Mouse (Mus musculus): ENCODE data around the gene Ecm1. TPM values are rescaled to one million over a fixed set of nuclear protein-coding genes. Genes with fewer than 3 reads are reported as not detected.

The Ecm1 gene
- polyA plus RNA-seq, 2 experiments, result 9.3 to 10.2 TPM

DNA sequence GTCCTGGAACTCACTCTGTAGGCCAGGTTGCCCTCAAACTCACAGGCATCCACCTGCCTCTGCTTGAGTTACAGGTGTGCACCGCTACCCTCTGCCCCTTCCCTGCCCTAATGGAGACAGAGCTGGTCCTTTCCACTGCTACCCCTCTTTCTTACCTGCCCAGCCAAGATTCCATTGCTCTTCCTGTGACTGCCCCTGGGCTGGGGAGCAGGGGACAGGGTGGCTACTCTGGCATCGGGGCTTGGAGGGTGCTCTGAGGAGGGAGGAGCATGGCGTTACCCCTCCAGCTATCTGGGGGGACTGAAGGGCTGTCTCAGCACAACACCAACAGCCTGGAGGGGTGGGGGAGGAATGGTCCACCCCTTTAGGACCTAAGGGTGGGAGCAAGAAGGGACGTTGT lies 54.1 kb downstream of the Ecm1 start:
- no peaks in the 10 kb centered on the region for H3K9me3 ChIP-seq (ENCODE audit: control insufficient read depth, low read length)
- no peak overlapping the region for H3K9ac ChIP-seq (replicated peaks)
- no peak for DNase-seq (ENCODE audit: low read depth in 3 of 3, low spot score in 3 of 3)
- H3K4me1 ChIP-seq (replicated peaks; ENCODE audit: control insufficient read depth in 2 of 2, insufficient read depth in 2 of 2, low read length in 1 of 2), result peaks cover 2 to 3% of the 10 kb centered on the region in 2 experiments; a peak in 1 of 4 replicates
- H3K4me2 ChIP-seq (ENCODE audit: low read depth), result no peak overlapping the region
- no peaks in the 10 kb centered on the region for H3K36me3 ChIP-seq (replicated peaks; ENCODE audit: control insufficient read depth, insufficient read depth, low read depth)
- WGBS (ENCODE audit: insufficient replicate concordance), result 67% methylated on average over 4 of the region's 4 CpGs
- no peak for ATAC-seq (ENCODE audit: insufficient read depth)
- H3K27me3 ChIP-seq (ENCODE audit: control insufficient read depth, insufficient read depth, low read length), result peaks cover 7% of the 10 kb centered on the region; the same call in 1 of the 2 replicates
- no peak overlapping the region for H3K27ac ChIP-seq
- TF ChIP-seq CTCF (IDR thresholded peaks at IDR 0.05; ENCODE audit: low read depth) (no peak), EP300 (IDR thresholded peaks at IDR 0.05; ENCODE audit: low read depth) (no peak)
- no peak overlapping the region for H3K4me3 ChIP-seq (ENCODE audit: insufficient read depth in 1 of 2, low read depth in 2 of 2, low read length in 2 of 2)

DNA sequence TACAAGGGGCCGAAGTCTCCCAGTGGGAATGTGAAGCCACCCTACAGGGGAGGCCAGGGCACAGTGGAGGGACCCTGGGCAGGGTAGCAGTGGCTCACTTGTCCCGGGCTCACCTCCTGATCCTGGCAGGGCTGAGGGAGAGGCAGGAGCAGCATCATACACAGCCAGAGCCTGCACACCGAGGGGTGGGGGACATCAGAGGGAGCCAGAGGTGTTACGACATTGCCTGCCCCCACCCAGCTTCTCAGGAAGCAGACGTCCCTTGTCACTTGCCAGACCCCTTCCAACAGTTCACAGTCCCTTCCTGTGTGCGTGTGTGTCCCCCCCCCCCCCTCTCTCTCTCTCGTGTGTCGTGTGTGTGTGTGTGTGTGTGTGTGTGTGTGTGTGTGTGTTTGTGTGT lies 54.5 kb downstream of the Ecm1 start:
- Histone ChIP-seq H3K27ac (no peak overlapping the region), H3K9ac (replicated peaks) (no peak overlapping the region), H3K27me3 (ENCODE audit: control insufficient read depth, insufficient read depth, low read length) (peaks cover 7% of the 10 kb centered on the region; the same call in 1 of the 2 replicates), H3K36me3 (replicated peaks; ENCODE audit: control insufficient read depth, insufficient read depth, low read depth) (no peaks in the 10 kb centered on the region), H3K4me2 (ENCODE audit: low read depth) (no peak overlapping the region), H3K4me3 (ENCODE audit: insufficient read depth in 1 of 2, low read depth in 2 of 2, low read length in 2 of 2) (no peak overlapping the region), H3K4me1 (replicated peaks; ENCODE audit: control insufficient read depth in 2 of 2, insufficient read depth in 2 of 2, low read length in 1 of 2) (peaks cover 2 to 3% of the 10 kb centered on the region in 2 experiments; a peak in 1 of 4 replicates), H3K9me3 (ENCODE audit: control insufficient read depth, low read length) (no peaks in the 10 kb centered on the region)
- DNase-seq (ENCODE audit: low read depth in 3 of 3, low spot score in 3 of 3), result no peak
- WGBS (ENCODE audit: insufficient replicate concordance), result 25% methylated on average over 8 of the region's 8 CpGs
- ATAC-seq (ENCODE audit: insufficient read depth), result no peak
- TF ChIP-seq EP300 (IDR thresholded peaks at IDR 0.05; ENCODE audit: low read depth) (no peak), CTCF (IDR thresholded peaks at IDR 0.05; ENCODE audit: low read depth) (no peak)

Small RNAs within 50 kb of the gene (microRNA-seq; reads per million reads assigned to microRNA genes)
- gene Mir7014, result not detected

Other genes starting within 250 kb of the Ecm1 start
- 0.54 and 0.92 TPM in 2 replicates for gene Ctsk, start 240.3 kb downstream of the Ecm1 start, polyA plus RNA-seq (2012; rRNA removed)
- 1.1 and 1.3 TPM in 2 replicates for gene Ctsk, start 240.3 kb downstream of the Ecm1 start, polyA plus RNA-seq (2014; fragmentation: Nextera tagmentation; extraction: Ambion mirVana)
- gene Ctss, start 212.8 kb downstream of the Ecm1 start, polyA plus RNA-seq (2012; rRNA removed), result 9.8 and 16.1 TPM in 2 replicates
- gene Ctss, start 212.8 kb downstream of the Ecm1 start, polyA plus RNA-seq (2014; fragmentation: Nextera tagmentation; extraction: Ambion mirVana), result 27.1 and 27.7 TPM in 2 replicates
- gene Hormad1, start 179.9 kb downstream of the Ecm1 start, polyA plus RNA-seq (2012; rRNA removed), result not detected in 2 replicates
- gene Hormad1, start 179.9 kb downstream of the Ecm1 start, polyA plus RNA-seq (2014; fragmentation: Nextera tagmentation; extraction: Ambion mirVana), result 0.06 TPM in 1 of 2 replicates, not detected in the other
- gene Golph3l, start 150.6 kb downstream of the Ecm1 start, polyA plus RNA-seq (2012; rRNA removed), result 10.9 and 17.1 TPM in 2 replicates
- 32.6 and 38.5 TPM in 2 replicates for gene Golph3l, start 150.6 kb downstream of the Ecm1 start, polyA plus RNA-seq (2014; fragmentation: Nextera tagmentation; extraction: Ambion mirVana)
- gene Ensa, start 114.6 kb downstream of the Ecm1 start, polyA plus RNA-seq (2012; rRNA removed), result 10.2 and 14.9 TPM in 2 replicates
- gene Ensa, start 114.6 kb downstream of the Ecm1 start, polyA plus RNA-seq (2014; fragmentation: Nextera tagmentation; extraction: Ambion mirVana), result 26.8 and 27.1 TPM in 2 replicates
- gene Mcl1, start 80.8 kb downstream of the Ecm1 start, polyA plus RNA-seq (2012; rRNA removed), result 26.6 and 34.6 TPM in 2 replicates
- gene Mcl1, start 80.8 kb downstream of the Ecm1 start, polyA plus RNA-seq (2014; fragmentation: Nextera tagmentation; extraction: Ambion mirVana), result 39.2 and 45.0 TPM in 2 replicates
- gene Adamtsl4, start 51.7 kb downstream of the Ecm1 start, polyA plus RNA-seq (2012; rRNA removed), result 0.12 and 0.43 TPM in 2 replicates
- gene Adamtsl4, start 51.7 kb downstream of the Ecm1 start, polyA plus RNA-seq (2014; fragmentation: Nextera tagmentation; extraction: Ambion mirVana), result 0.17 and 0.47 TPM in 2 replicates
- 14.5 and 19.9 TPM in 2 replicates for gene Tars2, start 20.6 kb upstream of the Ecm1 start, polyA plus RNA-seq (2012; rRNA removed)
- gene Tars2, start 20.6 kb upstream of the Ecm1 start, polyA plus RNA-seq (2014; fragmentation: Nextera tagmentation; extraction: Ambion mirVana), result 37.1 and 39.9 TPM in 2 replicates
- gene Rprd2, start 79.3 kb upstream of the Ecm1 start, polyA plus RNA-seq (2012; rRNA removed), result 4.2 and 5.3 TPM in 2 replicates
- gene Rprd2, start 79.3 kb upstream of the Ecm1 start, polyA plus RNA-seq (2014; fragmentation: Nextera tagmentation; extraction: Ambion mirVana), result 6.6 and 6.8 TPM in 2 replicates
- gene Prpf3, start 116.3 kb upstream of the Ecm1 start, polyA plus RNA-seq (2012; rRNA removed), result 9.9 and 18.9 TPM in 2 replicates
- gene Prpf3, start 116.3 kb upstream of the Ecm1 start, polyA plus RNA-seq (2014; fragmentation: Nextera tagmentation; extraction: Ambion mirVana), result 27.2 and 27.5 TPM in 2 replicates
- 72.5 and 119 TPM in 2 replicates for gene Mrps21, start 131.9 kb upstream of the Ecm1 start, polyA plus RNA-seq (2012; rRNA removed)
- gene Mrps21, start 131.9 kb upstream of the Ecm1 start, polyA plus RNA-seq (2014; fragmentation: Nextera tagmentation; extraction: Ambion mirVana), result 224 and 226 TPM in 2 replicates
- 0.57 and 0.73 TPM in 2 replicates for gene Ciart, start 142.7 kb upstream of the Ecm1 start, polyA plus RNA-seq (2012; rRNA removed)
- 0.32 and 0.53 TPM in 2 replicates for gene Ciart, start 142.7 kb upstream of the Ecm1 start, polyA plus RNA-seq (2014; fragmentation: Nextera tagmentation; extraction: Ambion mirVana)
- gene BC028528, start 152.4 kb upstream of the Ecm1 start, polyA plus RNA-seq (2012; rRNA removed), result 3.2 and 5.1 TPM in 2 replicates
- gene BC028528, start 152.4 kb upstream of the Ecm1 start, polyA plus RNA-seq (2014; fragmentation: Nextera tagmentation; extraction: Ambion mirVana), result 3.8 and 5.1 TPM in 2 replicates
- 26.2 and 28.6 TPM in 2 replicates for gene Aph1a, start 154.4 kb upstream of the Ecm1 start, polyA plus RNA-seq (2012; rRNA removed)
- gene Aph1a, start 154.4 kb upstream of the Ecm1 start, polyA plus RNA-seq (2014; fragmentation: Nextera tagmentation; extraction: Ambion mirVana), result 14.0 and 16.1 TPM in 2 replicates
- 4.8 and 5.3 TPM in 2 replicates for gene Car14, start 165.1 kb upstream of the Ecm1 start, polyA plus RNA-seq (2012; rRNA removed)
- 9.3 and 11.1 TPM in 2 replicates for gene Car14, start 165.1 kb upstream of the Ecm1 start, polyA plus RNA-seq (2014; fragmentation: Nextera tagmentation; extraction: Ambion mirVana)
- gene Anp32e, start 189.7 kb upstream of the Ecm1 start, polyA plus RNA-seq (2012; rRNA removed), result 39.5 and 104 TPM in 2 replicates
- 39.5 and 45.3 TPM in 2 replicates for gene Anp32e, start 189.7 kb upstream of the Ecm1 start, polyA plus RNA-seq (2014; fragmentation: Nextera tagmentation; extraction: Ambion mirVana)